Comparison of ENCODE assay signal across 8 mouse cellular contexts in genomic region chr2:145861193-145862123, GRCm38 (mm10). TPM values are rescaled to one million over a fixed set of nuclear protein-coding genes. Genes with fewer than 3 reads are reported as not detected.
DNase-seq lines count a peak whose midpoint lies in the region; ATAC-seq lines count a peak whose summit lies in the region.

No protein-coding gene starts in this region.

- H3K27me3 ChIP-seq in forebrain, embryonic 10.5 days (ENCODE audit: poor library complexity, severe bottlenecking) = peaks cover 13% of the 10 kb centered on the region; the same call in 1 of the 2 replicates
- no peaks in the 10 kb centered on the region for H3K27me3 ChIP-seq in hindbrain, embryonic 13.5 days
- H3K27me3 ChIP-seq in liver, embryonic 13.5 days = no peaks in the 10 kb centered on the region
- H3K27me3 ChIP-seq in stomach, embryonic 16.5 days (ENCODE audit: control insufficient read depth, insufficient read depth, low read length) = no peaks in the 10 kb centered on the region

- 69% methylated on average over 8 of the region's 8 CpGs for WGBS in forebrain, embryonic 10.5 days
- WGBS in hindbrain, embryonic 13.5 days = 59% methylated on average over 8 of the region's 8 CpGs
- WGBS in liver, embryonic 13.5 days (ENCODE audit: insufficient replicate concordance) = 65% methylated on average over 8 of the region's 8 CpGs
- WGBS in stomach, embryonic 16.5 days = 35% methylated on average over 8 of the region's 8 CpGs

- H3K9me3 ChIP-seq in forebrain, embryonic 10.5 days = no peaks in the 10 kb centered on the region
- H3K9me3 ChIP-seq in hindbrain, embryonic 13.5 days = no peaks in the 10 kb centered on the region
- H3K9me3 ChIP-seq in liver, embryonic 13.5 days (replicated peaks) = no peaks in the 10 kb centered on the region
- no peaks in the 10 kb centered on the region for H3K9me3 ChIP-seq in stomach, embryonic 16.5 days (replicated peaks; ENCODE audit: control insufficient read depth, low read length)

- H3K4me3 ChIP-seq in forebrain, embryonic 10.5 days = peak overlapping the region; percentile 52
- H3K4me3 ChIP-seq in hindbrain, embryonic 13.5 days = peak overlapping the region; percentile 36
- H3K4me3 ChIP-seq in liver, embryonic 13.5 days (replicated peaks) = peak overlapping the region; percentile 25
- peak overlapping the region; percentile 48 for H3K4me3 ChIP-seq in stomach, embryonic 16.5 days (replicated peaks; ENCODE audit: low read length)

- H3K36me3 ChIP-seq in forebrain, embryonic 10.5 days (replicated peaks) = no peaks in the 10 kb centered on the region
- H3K36me3 ChIP-seq in hindbrain, embryonic 13.5 days = 0 out of 2 replicates have a peak, but pooled peaks cover 3% of the 10 kb centered on the region
- H3K36me3 ChIP-seq in liver, embryonic 13.5 days = no peaks in the 10 kb centered on the region
- peaks cover under 1% of the 10 kb centered on the region; the same call in 1 of the 2 replicates for H3K36me3 ChIP-seq in stomach, embryonic 16.5 days (ENCODE audit: control insufficient read depth, insufficient read depth, low read length)

- peak overlapping the region; percentile 62 for H3K9ac ChIP-seq in hindbrain, embryonic 13.5 days
- H3K9ac ChIP-seq in liver, embryonic 13.5 days = no peak overlapping the region
- peak overlapping the region; percentile 78 for H3K9ac ChIP-seq in stomach, embryonic 16.5 days (ENCODE audit: low read length)

- peaks cover 48% of the 10 kb centered on the region for H3K4me1 ChIP-seq in forebrain, embryonic 10.5 days
- H3K4me1 ChIP-seq in hindbrain, embryonic 13.5 days (replicated peaks) = peaks cover 38% of the 10 kb centered on the region
- H3K4me1 ChIP-seq in liver, embryonic 13.5 days (replicated peaks) = peaks cover 3% of the 10 kb centered on the region
- peaks cover 23% of the 10 kb centered on the region for H3K4me1 ChIP-seq in stomach, embryonic 16.5 days (ENCODE audit: control insufficient read depth, insufficient read depth, low read length)

- H3K27ac ChIP-seq in forebrain, embryonic 10.5 days = peak overlapping the region; percentile 85
- H3K27ac ChIP-seq in hindbrain, embryonic 13.5 days = peak overlapping the region; percentile 85
- no peak overlapping the region for H3K27ac ChIP-seq in liver, embryonic 13.5 days
- H3K27ac ChIP-seq in stomach, embryonic 16.5 days (ENCODE audit: low read length) = peak overlapping the region; percentile 99

- no peak for ATAC-seq in hindbrain, embryonic 13.5 days (ENCODE audit: low FRiP score)
- no peak for ATAC-seq in liver, embryonic 13.5 days (ENCODE audit: low read depth)
- ATAC-seq in stomach, embryonic 16.5 days (ENCODE audit: insufficient read depth, low FRiP score) = no peak

- peak; percentile 37 for DNase-seq in gastrocnemius, adult 18-20 months (ENCODE audit: low spot score)
- no peak for DNase-seq in gastrocnemius, postnatal 25 days
- no peak for DNase-seq in forebrain, embryonic 10.5 days (ENCODE audit: extremely low spot score, low spot score)
- DNase-seq in liver, embryonic 13.5 days = no peak
- DNase-seq in right cerebral cortex, postnatal 25 days = no peak
- no peak for DNase-seq in ovary, postnatal 10 days (ENCODE audit: low spot score)

- H3K4me2 ChIP-seq in hindbrain, embryonic 13.5 days = peak overlapping the region; percentile 56
- peak overlapping the region; percentile 43 for H3K4me2 ChIP-seq in liver, embryonic 13.5 days
- H3K4me2 ChIP-seq in stomach, embryonic 16.5 days (ENCODE audit: low read depth, low read length) = peak overlapping the region; percentile 54

RNA-seq across cellular contexts. Expression of gene Naa20, which starts 40.4 kb away (rescaled TPM):
- total RNA-seq in gastrocnemius, adult 18-20 months (2021) = 10 to 100 TPM; 52.1 to 57.4 TPM
- total RNA-seq in gastrocnemius, postnatal 25 days (2021) = 10 to 100 TPM; 54.6 to 57.2 TPM
- polyA plus RNA-seq in forebrain, embryonic 10.5 days (2016; fragmentation: Nextera tagmentation; extraction: Ambion mirVana) = 155 and 167 TPM in 2 replicates
- 118 and 121 TPM in 2 replicates for polyA plus RNA-seq in hindbrain, embryonic 13.5 days (2015; fragmentation: Nextera tagmentation; extraction: Ambion mirVana)
- polyA plus RNA-seq in liver, embryonic 13.5 days (2015; fragmentation: Nextera tagmentation; extraction: Ambion mirVana) = 76.7 and 82.1 TPM in 2 replicates
- 144 and 160 TPM in 2 replicates for polyA plus RNA-seq in stomach, embryonic 16.5 days (2015; fragmentation: Nextera tagmentation; extraction: Ambion mirVana)
